Mouse (Mus musculus): Measurements from ENCODE around the gene Gmpr. TPM values are rescaled to one million over a fixed set of nuclear protein-coding genes. Genes with fewer than 3 reads are reported as not detected.

Gene Gmpr
- 105 and 106 TPM in 2 replicates for polyA plus RNA-seq (2021; fragmentation: Nextera tagmentation)
- long read RNA-seq, experiment 1, transcript Gmpr-201 (9 exons, 1,580 nt), result major isoform, 332 of 474 reads
- long read RNA-seq, experiment 1, partial matches to known transcripts, result 20 of 474 reads
- long read RNA-seq, experiment 1, other reads (novel, unspliced or antisense), result 122 of 474 reads
- long read RNA-seq, experiment 2, transcript Gmpr-201 (9 exons, 1,580 nt), result major isoform, 101 of 321 reads
- long read RNA-seq, experiment 2, partial matches to known transcripts, result 48 of 321 reads
- long read RNA-seq, experiment 2, other reads (novel, unspliced or antisense), result 172 of 321 reads

GRCm38 (mm10) chr13:45507274-45508229 lies at the start of gene Gmpr:
Gene Gmpr (plus strand): TSS chr13:45507444.

Other genes with a start within 250 kb of the Gmpr start
- 2.1 and 2.8 TPM in 2 replicates for gene Mylip, start 117.7 kb upstream of the Gmpr start, polyA plus RNA-seq (2021; fragmentation: Nextera tagmentation)